Mouse (Mus musculus) liver, embryonic 13.5 days (tissue): ENCODE measurements around the gene Fcrlb. TPM values are rescaled to one million over a fixed set of nuclear protein-coding genes. Genes with fewer than 3 reads are reported as not detected.

ENCODE experiments used
- ATAC-seq: fragments of 200-750 bp; cut with Nextera tagmentation; 2 replicates; pipeline ENCODE4 v1.8.0; 2017; ENCODE audit warnings: low read depth, mild to moderate bottlenecking, moderate number of reproducible peaks, moderate library complexity
- DNase-seq: peaks from one replicate; pipeline ENCODE4 v3.0.0; 2022
- H3K27ac ChIP-seq: fragments of 300-500 bp; sonication (generic); 2 replicates; pipeline ENCODE4 v1.5.1; 2015; ENCODE audit warnings: moderate library complexity, mild to moderate bottlenecking, inconsistent platforms
- H3K27me3 ChIP-seq: fragments of 300-500 bp; sonication (generic); 2 replicates; pipeline ENCODE4 v1.6.1; 2015; ENCODE audit warnings: mild to moderate bottlenecking, inconsistent platforms
- H3K36me3 ChIP-seq: fragments of 300-500 bp; sonication (generic); 2 replicates; pipeline ENCODE4 v1.6.1; 2015; ENCODE audit warnings: mild to moderate bottlenecking, inconsistent platforms
- H3K4me1 ChIP-seq: fragments of 300-500 bp; sonication (generic); replicated peaks from 2 replicates; pipeline ENCODE4 v1.6.1; 2015; ENCODE audit warnings: inconsistent platforms
- H3K4me2 ChIP-seq: fragments of 300-500 bp; sonication (generic); 2 replicates; pipeline ENCODE4 v1.6.1; 2015; ENCODE audit warnings: inconsistent platforms, mild to moderate bottlenecking, moderate library complexity
- H3K4me3 ChIP-seq: fragments of 300-500 bp; sonication (generic); replicated peaks from 2 replicates; pipeline ENCODE4 v1.5.1; 2015; ENCODE audit warnings: mild to moderate bottlenecking, inconsistent platforms
- H3K9ac ChIP-seq: fragments of 300-500 bp; sonication (generic); 2 replicates; pipeline ENCODE4 v1.6.1; 2015; ENCODE audit warnings: mild to moderate bottlenecking, inconsistent platforms
- H3K9me3 ChIP-seq: fragments of 300-500 bp; sonication (generic); replicated peaks from 2 replicates; pipeline ENCODE4 v1.6.1; 2016; ENCODE audit warnings: inconsistent platforms
- WGBS: fragments of 180-500 bp; shearing (Covaris S2); methylation state at CpG from one replicate; pipeline ENCODE4 v1.1.7; 2015; ENCODE audit not compliant: insufficient replicate concordance; 5-methylcytosine and 5-hydroxymethylcytosine counted together
- polyA plus RNA-seq: library from polyadenylated mRNA; unstranded; fragments of >200 nt; fragmentation: Nextera tagmentation; extraction: Ambion mirVana; gene quantifications from 2 replicates; pipeline ENCODE4 v1.2.1, GENCODE M21; 2015

Fcrlb gene
- polyA plus RNA-seq, 1 experiment from 2014 or later: not detected

DNA sequence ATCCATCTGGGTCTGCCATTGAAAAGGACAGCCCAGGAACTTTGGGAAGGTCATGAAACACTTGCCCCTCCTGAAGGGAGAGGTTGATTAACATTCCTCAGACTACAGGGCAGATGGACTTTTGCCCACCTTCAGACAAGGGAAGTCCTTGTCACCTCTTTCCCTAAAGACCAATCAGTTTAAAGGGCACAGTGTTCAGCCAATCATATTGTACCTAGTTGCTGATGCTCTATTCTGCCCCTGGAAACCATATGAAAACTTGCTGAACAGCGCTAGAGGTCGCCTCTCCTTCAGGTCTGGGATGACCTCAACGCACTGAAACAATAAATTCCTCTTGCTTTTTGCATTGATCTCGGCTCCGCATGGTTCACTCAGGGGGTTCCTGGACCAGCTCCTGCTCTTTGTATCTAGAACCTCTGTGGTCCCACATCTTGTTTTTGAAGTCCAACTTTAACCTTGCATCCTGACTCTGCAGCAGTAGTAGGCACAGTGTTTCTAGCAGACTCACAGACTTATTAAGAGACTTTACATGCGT, 20.7 kb upstream of the Fcrlb start:
- no peak for ATAC-seq

GRCm38 (mm10) chr1:170932043-170932442, 19.3 kb upstream of the Fcrlb start:
- no peak overlapping the region for H3K4me2 ChIP-seq
- no peak overlapping the region for H3K27ac ChIP-seq
- no peaks in the 10 kb centered on the region for H3K4me1 ChIP-seq
- H3K9me3 ChIP-seq: no peaks in the 10 kb centered on the region
- H3K27me3 ChIP-seq: no peaks in the 10 kb centered on the region
- no peak for DNase-seq
- no peak overlapping the region for H3K4me3 ChIP-seq
- no peak for ATAC-seq
- H3K9ac ChIP-seq: no peak overlapping the region
- no peaks in the 10 kb centered on the region for H3K36me3 ChIP-seq
- 33% methylated on average over 3 of the region's 3 CpGs for WGBS

More for the DNA sequence above, 20.7 kb upstream of the Fcrlb start:
- H3K9ac ChIP-seq: no peak overlapping the region
- H3K27me3 ChIP-seq: no peaks in the 10 kb centered on the region
- no peaks in the 10 kb centered on the region for H3K4me1 ChIP-seq
- no peaks in the 10 kb centered on the region for H3K9me3 ChIP-seq
- H3K4me2 ChIP-seq: no peak overlapping the region
- H3K27ac ChIP-seq: no peak overlapping the region
- no peak for DNase-seq
- WGBS: 68% methylated on average over 6 of the region's 6 CpGs
- no peak overlapping the region for H3K4me3 ChIP-seq
- no peaks in the 10 kb centered on the region for H3K36me3 ChIP-seq

DNA sequence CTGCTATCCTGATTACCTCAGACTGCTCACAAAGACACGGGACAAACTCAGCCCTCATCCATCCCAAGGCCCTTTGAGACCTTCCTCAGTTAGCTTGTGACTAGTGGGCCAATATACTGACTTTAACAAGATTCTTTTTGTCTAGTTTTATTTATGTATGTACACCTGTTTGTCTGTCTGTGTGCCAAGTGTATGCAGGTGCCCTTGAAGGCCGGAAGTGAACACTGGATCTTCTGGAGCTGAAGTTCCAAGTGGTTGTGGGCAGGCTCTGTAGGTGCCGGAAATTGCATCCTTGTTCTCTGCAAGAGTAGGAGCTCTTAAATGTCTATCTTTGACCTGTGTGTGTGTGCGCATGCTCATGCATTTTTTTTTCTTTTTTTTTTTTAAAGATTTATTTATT, 16.5 kb upstream of the Fcrlb start:
- Histone ChIP-seq H3K4me2 (no peak overlapping the region), H3K9me3 (no peaks in the 10 kb centered on the region), H3K27ac (no peak overlapping the region), H3K4me3 (no peak overlapping the region), H3K4me1 (peaks cover 2% of the 10 kb centered on the region; the same call in 1 of the 2 replicates), H3K27me3 (no peaks in the 10 kb centered on the region), H3K36me3 (no peaks in the 10 kb centered on the region), H3K9ac (no peak overlapping the region)
- WGBS: 65% methylated on average over 4 of the region's 4 CpGs
- DNase-seq (no peak), ATAC-seq (no peak)

DNA sequence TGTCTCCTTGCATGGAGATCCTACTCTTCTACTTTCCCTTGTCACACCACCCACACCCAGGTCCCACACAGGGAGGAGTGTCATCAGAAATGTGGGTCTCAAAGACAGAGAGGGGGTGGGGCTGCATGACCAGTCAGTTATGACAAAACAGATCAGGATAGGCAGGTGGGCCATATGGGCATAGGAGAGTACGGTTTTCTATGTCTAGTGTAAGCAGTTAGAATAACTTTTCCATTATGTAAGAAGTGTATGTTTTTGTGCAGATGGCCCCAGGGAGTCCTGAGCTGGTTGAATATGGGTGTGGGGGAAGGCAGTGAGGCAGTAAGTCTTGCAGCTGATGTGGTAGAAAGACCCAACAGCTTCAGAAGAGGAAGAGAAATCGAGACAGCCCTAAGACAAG, 15.7 kb upstream of the Fcrlb start:
- no peaks in the 10 kb centered on the region for H3K9me3 ChIP-seq
- H3K4me1 ChIP-seq: peaks cover 3% of the 10 kb centered on the region; the same call in 1 of the 2 replicates
- no peak overlapping the region for H3K27ac ChIP-seq
- DNase-seq (no peak), ATAC-seq (no peak)
- no peaks in the 10 kb centered on the region for H3K36me3 ChIP-seq
- no peak overlapping the region for H3K4me2 ChIP-seq
- no peaks in the 10 kb centered on the region for H3K27me3 ChIP-seq
- no peak overlapping the region for H3K4me3 ChIP-seq
- WGBS: 46% methylated on average over 2 of the region's 2 CpGs
- no peak overlapping the region for H3K9ac ChIP-seq

DNA sequence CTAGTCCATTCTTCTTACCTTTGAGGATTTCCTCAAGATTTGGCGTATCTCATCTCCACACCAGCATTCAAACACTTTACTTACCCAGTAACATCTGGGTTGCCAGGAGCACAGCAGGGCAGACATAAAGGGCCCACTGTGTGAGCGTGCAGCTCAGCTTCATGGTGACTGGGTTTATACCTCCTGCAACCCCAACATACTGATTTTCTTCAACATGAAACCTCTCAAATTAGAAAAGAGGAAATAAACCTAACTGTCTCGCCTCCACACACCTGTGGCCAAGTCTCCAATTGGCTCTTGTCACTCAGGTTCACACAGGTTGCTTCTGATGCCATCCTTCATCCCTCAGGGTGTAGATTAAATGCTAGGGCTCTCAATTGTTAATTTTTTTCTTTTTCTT, 14.6 kb upstream of the Fcrlb start, which contains the start of gene Fcrla:
Fcrla (minus strand) TSS at position 206 of the 400 bp plus-strand sequence.
- ATAC-seq (no peak), DNase-seq (no peak)
- no peak within 1 kb of the TSS for H3K4me2 ChIP-seq
- H3K27me3 ChIP-seq: no peaks in the 10 kb centered on the region
- H3K36me3 ChIP-seq: no peaks in the 10 kb centered on the region
- no peaks in the 10 kb centered on the region for H3K9me3 ChIP-seq
- peaks cover 3% of the 10 kb centered on the region; the same call in 1 of the 2 replicates for H3K4me1 ChIP-seq
- WGBS: 56% methylated on average over 3 of the region's 3 CpGs
- no peak within 1 kb of the TSS for H3K27ac ChIP-seq
- H3K4me3 ChIP-seq: no peak within 1 kb of the TSS
- no peak within 1 kb of the TSS for H3K9ac ChIP-seq

GRCm38 (mm10) chr1:170926941-170927340, 14.2 kb upstream of the Fcrlb start:
- Histone ChIP-seq H3K4me1 (peaks cover 3% of the 10 kb centered on the region; the same call in 1 of the 2 replicates), H3K27ac (no peak overlapping the region), H3K9me3 (no peaks in the 10 kb centered on the region), H3K36me3 (no peaks in the 10 kb centered on the region), H3K4me3 (no peak overlapping the region), H3K27me3 (no peaks in the 10 kb centered on the region), H3K9ac (no peak overlapping the region), H3K4me2 (no peak overlapping the region)
- ATAC-seq (no peak), DNase-seq (no peak)
- 51% methylated on average over 6 of the region's 6 CpGs for WGBS

GRCm38 (mm10) chr1:170924485-170924884, 11.7 kb upstream of the Fcrlb start:
- H3K4me2 ChIP-seq: peak overlapping the region; percentile 47
- H3K9me3 ChIP-seq: no peaks in the 10 kb centered on the region
- H3K27me3 ChIP-seq: no peaks in the 10 kb centered on the region
- H3K4me1 ChIP-seq: peaks cover 3% of the 10 kb centered on the region; the same call in 1 of the 2 replicates
- peak overlapping the region; percentile 26; the same call in 1 of the 2 replicates for H3K9ac ChIP-seq
- ATAC-seq (no peak), DNase-seq (peak; percentile 50)
- H3K36me3 ChIP-seq: no peaks in the 10 kb centered on the region
- no peak overlapping the region for H3K27ac ChIP-seq
- peak overlapping the region; percentile 25 for H3K4me3 ChIP-seq
- 24% methylated on average over 6 of the region's 6 CpGs for WGBS

- no peak for ATAC-seq
- no peak overlapping the region for H3K4me3 ChIP-seq
- no peaks in the 10 kb centered on the region for H3K27me3 ChIP-seq
- no peak for DNase-seq
- H3K9me3 ChIP-seq: no peaks in the 10 kb centered on the region
- H3K4me1 ChIP-seq: peaks cover 2% of the 10 kb centered on the region; the same call in 1 of the 2 replicates
- no peak overlapping the region for H3K4me2 ChIP-seq
- H3K36me3 ChIP-seq: no peaks in the 10 kb centered on the region
- 76% methylated on average over 8 of the region's 8 CpGs for WGBS
- H3K9ac ChIP-seq: no peak overlapping the region
- no peak overlapping the region for H3K27ac ChIP-seq
These were observed 6.6 kb upstream of the Fcrlb start for GRCm38 (mm10) chr1:170919308-170919707.

DNA sequence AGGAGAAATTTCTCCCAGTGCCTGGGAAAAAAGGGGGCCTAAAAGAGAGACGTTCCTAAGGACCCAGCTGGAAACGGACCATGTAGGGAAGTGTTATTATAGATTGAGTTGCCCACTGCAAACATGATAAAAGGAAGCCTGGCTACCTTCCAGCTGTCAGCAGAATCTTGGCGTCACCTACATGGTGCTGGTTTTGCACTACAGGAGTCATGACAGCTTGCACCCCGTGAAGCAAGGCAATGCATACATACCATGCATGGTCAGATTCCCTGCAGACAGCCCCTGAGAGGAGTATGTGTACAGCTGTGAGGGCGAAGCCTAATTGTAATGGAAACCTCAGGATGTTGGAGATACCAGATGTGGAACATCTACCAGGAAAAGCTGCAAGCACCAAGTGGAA, 2.9 kb upstream of the Fcrlb start:
- Histone ChIP-seq H3K9me3 (no peaks in the 10 kb centered on the region), H3K4me3 (no peak overlapping the region), H3K4me1 (no peaks in the 10 kb centered on the region), H3K27me3 (peaks cover 10% of the 10 kb centered on the region), H3K36me3 (no peaks in the 10 kb centered on the region), H3K4me2 (no peak overlapping the region), H3K27ac (no peak overlapping the region), H3K9ac (no peak overlapping the region)
- ATAC-seq (no peak), DNase-seq (no peak)
- WGBS: 56% methylated on average over 5 of the region's 5 CpGs

GRCm38 (mm10) chr1:170911907-170912660, 657 bp downstream of the Fcrlb start:
- no peaks in the 10 kb centered on the region for H3K9me3 ChIP-seq
- H3K36me3 ChIP-seq: no peaks in the 10 kb centered on the region
- H3K27ac ChIP-seq: no peak overlapping the region
- H3K9ac ChIP-seq: no peak overlapping the region
- peaks cover 14% of the 10 kb centered on the region for H3K4me1 ChIP-seq
- H3K4me2 ChIP-seq: no peak overlapping the region
- no peak overlapping the region for H3K4me3 ChIP-seq
- DNase-seq (no peak), ATAC-seq (no peak)
- WGBS: 60% methylated on average over 11 of the region's 11 CpGs
- peaks cover 38% of the 10 kb centered on the region for H3K27me3 ChIP-seq

DNA sequence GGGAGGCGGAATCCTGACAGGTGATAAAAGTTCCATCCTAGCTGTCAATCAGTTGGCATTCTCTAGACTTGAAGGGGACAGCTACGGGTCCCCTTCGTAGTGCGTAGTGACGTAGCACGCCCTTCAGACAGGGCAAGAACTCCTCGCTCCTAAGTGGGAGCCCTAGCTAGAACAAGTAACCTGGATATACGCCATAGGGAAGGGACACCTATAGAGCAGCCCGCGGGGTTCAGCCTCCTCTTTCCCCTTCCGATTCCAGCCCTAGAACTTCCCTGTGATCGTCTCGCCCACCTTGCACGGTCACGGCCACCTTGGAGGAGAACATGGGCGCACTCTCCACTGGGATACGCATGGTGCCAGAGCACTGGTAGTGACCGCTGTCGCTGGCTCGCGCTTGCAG, 4.4 kb downstream of the Fcrlb start:
- Histone ChIP-seq H3K4me1 (peaks cover 14% of the 10 kb centered on the region), H3K27me3 (peaks cover 64% of the 10 kb centered on the region)
- ATAC-seq: no peak

More for the DNA sequence above, 4.4 kb downstream of the Fcrlb start:
- Histone ChIP-seq H3K9me3 (no peaks in the 10 kb centered on the region), H3K36me3 (no peaks in the 10 kb centered on the region), H3K4me2 (peak overlapping the region; percentile 63), H3K4me3 (peak overlapping the region; percentile 48), H3K27ac (no peak overlapping the region), H3K9ac (no peak overlapping the region)
- WGBS: 11% methylated on average over 21 of the region's 21 CpGs
- no peak for DNase-seq
